Mouse (Mus musculus) heart, postnatal 0 days (tissue): ENCODE results near the gene Litaf.

Experiments used
- CTCF ChIP-seq: IDR thresholded peaks from 2 replicates; pipeline ENCODE4 v1.5.1; 2016; ENCODE audit warnings: antibody characterized with exemption, control low read depth, low read depth
- EP300 ChIP-seq: IDR thresholded peaks from 2 replicates; pipeline ENCODE4 v1.6.1; 2016; ENCODE audit warnings: antibody characterized with exemption, low read depth

- TF ChIP-seq CTCF = no peak
- no peak for TF ChIP-seq EP300
Measured at GRCm38 (mm10) chr16:11017807-11018595, 48.0 kb downstream of the Litaf start.
